Mouse (Mus musculus): ENCODE results near the gene Zfp846. TPM values are rescaled to one million over a fixed set of nuclear protein-coding genes. Genes with fewer than 3 reads are reported as not detected.

Gene Zfp846
- polyA plus RNA-seq (2012; rRNA removed; ENCODE audit: low replicate concordance): 3.9 and 4.2 TPM in 2 replicates

GRCm38 (mm10) chr9:20581175-20581634 is at the start of gene Zfp846:
TSS of gene Zfp846 (plus strand) at chr9:20581291.

GRCm38 (mm10) chr9:20642101-20642895 is 61.2 kb downstream of the Zfp846 start, which contains the start of gene Ubl5:
TSS of gene Ubl5 (plus strand) at chr9:20642878.

GRCm38 (mm10) chr9:20644360-20645081 is 63.4 kb downstream of the Zfp846 start, which contains the start of gene Fbxl12:
TSS of gene Fbxl12 (minus strand) at chr9:20644767.

GRCm38 (mm10) chr9:20651602-20652259 is 70.6 kb downstream of the Zfp846 start, which contains the start of gene Pin1:
TSS of gene Pin1 (plus strand) at chr9:20652095.

Other genes with a start within 250 kb of the Zfp846 start
- 0.12 TPM in 1 of 2 replicates, not detected in the other for gene Olfr18, start 245.2 kb upstream of the Zfp846 start, polyA plus RNA-seq (2012; rRNA removed; ENCODE audit: low replicate concordance)
- 6.2 and 6.5 TPM in 2 replicates for gene Zfp560, start 196.1 kb upstream of the Zfp846 start, polyA plus RNA-seq (2012; rRNA removed; ENCODE audit: low replicate concordance)
- gene Zfp26, start 121.1 kb upstream of the Zfp846 start, polyA plus RNA-seq (2012; rRNA removed; ENCODE audit: low replicate concordance): 2.7 and 4.2 TPM in 2 replicates
- gene Zfp426, start 88.5 kb upstream of the Zfp846 start, polyA plus RNA-seq (2012; rRNA removed; ENCODE audit: low replicate concordance): 6.2 and 8.7 TPM in 2 replicates
- 8.6 and 14.9 TPM in 2 replicates for gene Zfp266, start 59.9 kb upstream of the Zfp846 start, polyA plus RNA-seq (2012; rRNA removed; ENCODE audit: low replicate concordance)
- gene Ubl5, start 61.6 kb downstream of the Zfp846 start, polyA plus RNA-seq (2012; rRNA removed; ENCODE audit: low replicate concordance): 160 and 168 TPM in 2 replicates
- 27.8 and 28.1 TPM in 2 replicates for gene Fbxl12, start 63.5 kb downstream of the Zfp846 start, polyA plus RNA-seq (2012; rRNA removed; ENCODE audit: low replicate concordance)
- gene Pin1, start 70.8 kb downstream of the Zfp846 start, polyA plus RNA-seq (2012; rRNA removed; ENCODE audit: low replicate concordance): 20.4 and 23.5 TPM in 2 replicates
- gene Olfm2, start 165.1 kb downstream of the Zfp846 start, polyA plus RNA-seq (2012; rRNA removed; ENCODE audit: low replicate concordance): 10.2 and 13.3 TPM in 2 replicates
- 60.3 and 277 TPM in 2 replicates for gene Col5a3, start 233.8 kb downstream of the Zfp846 start, polyA plus RNA-seq (2012; rRNA removed; ENCODE audit: low replicate concordance)
- gene Rdh8, start 237.2 kb downstream of the Zfp846 start, polyA plus RNA-seq (2012; rRNA removed; ENCODE audit: low replicate concordance): not detected in 2 replicates